ENCODE assay signal across 20 mouse cellular contexts in the genomic region with DNA sequence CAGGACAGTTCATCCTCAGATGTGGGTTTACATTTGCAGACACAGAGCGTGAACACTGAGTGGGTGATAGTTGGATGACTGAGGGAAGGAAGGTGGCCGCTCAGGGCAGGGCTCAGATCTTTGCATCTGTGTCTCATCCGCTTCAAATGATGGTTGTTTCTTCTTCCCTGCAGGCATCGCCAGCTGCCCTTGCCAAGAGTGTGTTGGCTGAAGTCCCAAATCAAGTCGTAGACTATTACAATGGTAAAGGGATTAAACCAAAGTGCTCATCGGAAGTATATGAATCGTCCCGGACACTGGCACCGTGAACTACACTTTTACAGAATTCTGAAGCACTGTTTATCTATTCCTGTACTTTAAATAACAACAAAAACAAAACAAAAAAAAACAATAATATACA. TPM values are rescaled to one million over a fixed set of nuclear protein-coding genes. Genes with fewer than 3 reads are reported as not detected.
DNase-seq lines count a peak whose midpoint lies in the region; ATAC-seq and TF ChIP-seq lines count a peak whose summit lies in the region.
"Had no signal": no experiment of that assay in that cellular context is flagged by ENCODE, and none has a peak within 500 bp of the region (broad histone marks: within the 10 kb centered on the region; RNA-seq: fewer than 3 reads in every experiment).

No protein-coding gene starts in this region.

- H3K27ac ChIP-seq in hindbrain, embryonic 14.5 days: no peak overlapping the region
- no peak overlapping the region for H3K27ac ChIP-seq in hindbrain, embryonic 16.5 days (ENCODE audit: low read depth, low read length)
- no peak overlapping the region for H3K27ac ChIP-seq in midbrain, postnatal 0 days (ENCODE audit: low read depth, low read length)
- H3K27ac ChIP-seq in midbrain, embryonic 11.5 days (ENCODE audit: low read depth, low read length): no peak overlapping the region
- H3K27ac ChIP-seq: embryonic facial prominence, embryonic 10.5 days; forebrain, embryonic 13.5 days; heart, adult 2 months; intestine, embryonic 15.5 days had no signal

- H3K36me3 ChIP-seq in hindbrain, embryonic 14.5 days (replicated peaks; ENCODE audit: control insufficient read depth, insufficient read depth): no peaks in the 10 kb centered on the region
- no peaks in the 10 kb centered on the region for H3K36me3 ChIP-seq in hindbrain, embryonic 16.5 days (ENCODE audit: control insufficient read depth, insufficient read depth, low read length)
- no peaks in the 10 kb centered on the region for H3K36me3 ChIP-seq in midbrain, postnatal 0 days (ENCODE audit: insufficient read depth, low read length)
- H3K36me3 ChIP-seq in midbrain, embryonic 11.5 days (ENCODE audit: control insufficient read depth, insufficient read depth, low read length): no peaks in the 10 kb centered on the region
- H3K36me3 ChIP-seq: embryonic facial prominence, embryonic 10.5 days; G1E; intestine, embryonic 15.5 days had no signal

- WGBS in hindbrain, embryonic 14.5 days: 75% methylated on average over 9 of the region's 9 CpGs
- WGBS in hindbrain, embryonic 16.5 days: 56% methylated on average over 9 of the region's 9 CpGs
- WGBS in midbrain, postnatal 0 days: 62% methylated on average over 9 of the region's 9 CpGs
- 91% methylated on average over 9 of the region's 9 CpGs for WGBS in midbrain, embryonic 11.5 days

- H3K27me3 ChIP-seq in hindbrain, embryonic 14.5 days (ENCODE audit: control insufficient read depth, insufficient read depth, low read length): no peaks in the 10 kb centered on the region
- no peaks in the 10 kb centered on the region for H3K27me3 ChIP-seq in hindbrain, embryonic 16.5 days (replicated peaks; ENCODE audit: control insufficient read depth, insufficient read depth, low read length)
- H3K27me3 ChIP-seq in midbrain, postnatal 0 days (ENCODE audit: insufficient read depth, low read length): no peaks in the 10 kb centered on the region
- H3K27me3 ChIP-seq in midbrain, embryonic 11.5 days (ENCODE audit: control insufficient read depth, insufficient read depth, low read length): no peaks in the 10 kb centered on the region
- H3K27me3 ChIP-seq: forebrain, embryonic 13.5 days; intestine, embryonic 15.5 days had no signal

- TF ChIP-seq CTCF in midbrain, postnatal 0 days (IDR thresholded peaks at IDR 0.05): no peak

- no peak overlapping the region for H3K4me3 ChIP-seq in hindbrain, embryonic 14.5 days (replicated peaks; ENCODE audit: low read length)
- no peak overlapping the region for H3K4me3 ChIP-seq in hindbrain, embryonic 16.5 days (ENCODE audit: low read length)
- H3K4me3 ChIP-seq in midbrain, postnatal 0 days (ENCODE audit: low read depth, low read length): no peak overlapping the region
- H3K4me3 ChIP-seq in midbrain, embryonic 11.5 days (ENCODE audit: low read depth, low read length): no peak overlapping the region
- H3K4me3 ChIP-seq: embryonic facial prominence, embryonic 10.5 days; forebrain, embryonic 13.5 days; heart, adult 2 months; intestine, embryonic 15.5 days had no signal

- DNase-seq in cerebellum, postnatal 10 days: peak; percentile 53 to 68
- no peak for DNase-seq in cerebellum, adult 9-11 months
- peak; percentile 37 for DNase-seq in hindbrain, embryonic 14.5 days (ENCODE audit: low spot score)
- peak; percentile 18 for DNase-seq in midbrain, postnatal 0 days (ENCODE audit: low spot score)
- no peak for DNase-seq in midbrain, embryonic 11.5 days (ENCODE audit: low spot score, missing footprints)
- no peak for DNase-seq in lung, postnatal 10 days
- DNase-seq: adrenal gland, adult 2 months; adrenal gland, postnatal 25 days; B cell, adult 2 months; cerebellum, adult 8-10 months; gastrocnemius, postnatal 10 days; heart, adult 2 months; kidney, adult 18-20 months had no signal

- no peak overlapping the region for H3K4me2 ChIP-seq in hindbrain, embryonic 14.5 days (replicated peaks)
- no peak overlapping the region for H3K4me2 ChIP-seq in hindbrain, embryonic 16.5 days (ENCODE audit: low read length)
- H3K4me2 ChIP-seq in midbrain, postnatal 0 days (ENCODE audit: low read depth, low read length, poor library complexity, severe bottlenecking): no peak overlapping the region
- no peak overlapping the region for H3K4me2 ChIP-seq in midbrain, embryonic 11.5 days
- H3K4me2 ChIP-seq: forebrain, embryonic 13.5 days; heart, embryonic 11.5 days; intestine, embryonic 15.5 days had no signal

- H3K4me1 ChIP-seq in hindbrain, embryonic 14.5 days (replicated peaks; ENCODE audit: control insufficient read depth, insufficient read depth, low read length): no peaks in the 10 kb centered on the region
- H3K4me1 ChIP-seq in hindbrain, embryonic 16.5 days (ENCODE audit: control insufficient read depth, insufficient read depth, low read depth, low read length): no peaks in the 10 kb centered on the region
- H3K4me1 ChIP-seq in midbrain, postnatal 0 days (ENCODE audit: insufficient read depth, low read length): no peaks in the 10 kb centered on the region
- no peaks in the 10 kb centered on the region for H3K4me1 ChIP-seq in midbrain, embryonic 11.5 days (ENCODE audit: control insufficient read depth, insufficient read depth, low read length)
- H3K4me1 ChIP-seq: embryonic facial prominence, embryonic 10.5 days; forebrain, embryonic 13.5 days; intestine, embryonic 15.5 days had no signal

- no peak overlapping the region for H3K9ac ChIP-seq in hindbrain, embryonic 14.5 days
- H3K9ac ChIP-seq in hindbrain, embryonic 16.5 days (ENCODE audit: low read depth, low read length): no peak overlapping the region
- H3K9ac ChIP-seq in midbrain, postnatal 0 days (replicated peaks; ENCODE audit: low read length, poor library complexity, severe bottlenecking): no peak overlapping the region
- H3K9ac ChIP-seq in midbrain, embryonic 11.5 days (ENCODE audit: low read length): no peak overlapping the region
- H3K9ac ChIP-seq: forebrain, embryonic 13.5 days; intestine, embryonic 15.5 days had no signal

- no peaks in the 10 kb centered on the region for H3K9me3 ChIP-seq in hindbrain, embryonic 14.5 days (ENCODE audit: control insufficient read depth, low read length)
- H3K9me3 ChIP-seq in hindbrain, embryonic 16.5 days (ENCODE audit: control insufficient read depth, low read length): no peaks in the 10 kb centered on the region
- H3K9me3 ChIP-seq in midbrain, postnatal 0 days (ENCODE audit: low read length): no peaks in the 10 kb centered on the region
- H3K9me3 ChIP-seq in midbrain, embryonic 11.5 days (ENCODE audit: control insufficient read depth, low read length): no peaks in the 10 kb centered on the region
- H3K9me3 ChIP-seq: embryonic facial prominence, embryonic 10.5 days; forebrain, embryonic 13.5 days; G1E; intestine, embryonic 15.5 days had no signal

- ATAC-seq in hindbrain, embryonic 14.5 days (ENCODE audit: low FRiP score): no peak
- ATAC-seq in hindbrain, embryonic 16.5 days: no peak
- no peak for ATAC-seq in midbrain, postnatal 0 days (ENCODE audit: low FRiP score)
- ATAC-seq in midbrain, embryonic 11.5 days (ENCODE audit: low FRiP score): no peak
- ATAC-seq: CD4-positive, CD25-positive, alpha-beta regulatory T cell, adult 4 months; forebrain, embryonic 13.5 days; intestine, embryonic 15.5 days had no signal

RNA-seq across cellular contexts. Expression of gene Mrpl3, which starts 20.5 kb away (rescaled TPM):
- polyA plus RNA-seq in hindbrain, embryonic 14.5 days (2014; fragmentation: Nextera tagmentation; extraction: Ambion mirVana): 91.2 and 96.4 TPM in 2 replicates
- 82.0 and 86.9 TPM in 2 replicates for polyA plus RNA-seq in hindbrain, embryonic 16.5 days (2015; fragmentation: Nextera tagmentation; extraction: Ambion mirVana)
- total RNA-seq in midbrain, postnatal 0 days (2014; rRNA removed): 66.0 and 89.7 TPM in 2 replicates
- polyA plus RNA-seq in midbrain, postnatal 0 days (2015; fragmentation: Nextera tagmentation; extraction: Ambion mirVana): 85.2 and 97.1 TPM in 2 replicates
- polyA plus RNA-seq in midbrain, embryonic 11.5 days (2014; fragmentation: Nextera tagmentation; extraction: Ambion mirVana): 127 and 132 TPM in 2 replicates

Comparison
In these comparisons a context has a peak if more than half of its experiments do, and no peak if none do; other contexts are left out.
1. DNase-seq: peak in cerebellum, postnatal 10 days (2 of 2), hindbrain, embryonic 14.5 days (single experiment) and midbrain, postnatal 0 days (single experiment); none in cerebellum, adult 9-11 months (single experiment), midbrain, embryonic 11.5 days (single experiment) and lung, postnatal 10 days (single experiment).